Mouse (Mus musculus) kidney, adult 2 months (tissue): Measurements from ENCODE around the gene Sfi1.
"Not testable (repeated sequence)": the region's sequence is repeated elsewhere in the genome, so short reads cannot be mapped to it uniquely, and the experiment has no call there.

Experiments
- CTCF ChIP-seq: fragments of 200-500 bp; conservative IDR thresholded peaks from 2 replicates; pipeline ENCODE4 v1.5.1; 2011; ENCODE audit warnings: low read depth, mild to moderate bottlenecking, control low read depth, low read length, moderate library complexity, mixed read lengths; ENCODE audit not compliant: insufficient read depth, insufficient read length
- POLR2A ChIP-seq: fragments of 200-500 bp; IDR thresholded peaks from one replicate; pipeline ENCODE4 v1.6.1; 2011; ENCODE audit warnings: low read depth, low read length, control low read depth

DNA sequence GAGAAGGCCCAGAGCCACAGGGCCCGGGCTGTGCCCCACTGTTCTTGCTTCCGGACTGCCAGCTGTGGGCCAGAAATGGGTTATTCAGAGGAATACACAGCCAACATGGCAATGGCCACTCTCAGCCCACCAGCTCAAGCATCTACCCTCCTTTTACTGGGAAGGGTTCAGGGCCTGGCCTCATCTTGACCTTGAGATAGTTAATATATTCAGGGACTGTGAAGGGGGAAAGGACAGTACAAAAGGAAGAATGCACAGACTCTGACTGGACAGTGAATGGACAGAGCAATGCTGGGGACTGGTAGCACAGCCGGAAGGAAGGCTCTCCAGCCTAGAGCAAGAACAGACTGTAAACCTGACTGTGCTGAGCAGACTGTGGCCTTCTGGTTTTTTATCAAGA is 57.3 kb downstream of the Sfi1 start:
- not testable (repeated sequence) for TF ChIP-seq CTCF, POLR2A
